9 mouse cellular contexts compared by ENCODE assay signal in the genomic region with DNA sequence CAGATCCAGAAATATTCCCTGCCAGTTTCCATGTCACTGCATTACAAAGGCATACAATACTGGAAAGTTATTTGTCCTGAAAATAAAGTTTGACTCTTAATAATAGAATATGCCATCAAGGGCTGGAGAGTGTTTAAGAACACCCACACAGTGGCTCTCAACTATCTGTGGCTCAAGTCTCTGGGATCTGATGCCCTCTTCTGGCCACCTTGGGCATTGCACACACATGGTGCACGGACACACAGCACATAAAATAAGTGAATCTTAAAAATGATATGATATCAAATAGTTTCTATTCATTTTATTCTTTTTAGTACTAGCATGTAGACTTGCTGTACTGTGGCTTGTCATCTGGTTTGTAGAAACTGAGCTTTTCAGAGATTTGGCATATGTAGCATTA.
DNase-seq lines count a peak whose midpoint lies in the region; ATAC-seq and TF ChIP-seq lines count a peak whose summit lies in the region.
"Had no signal": no experiment of that assay in that cellular context is flagged by ENCODE, and none has a peak within 500 bp of the region (broad histone marks: within the 10 kb centered on the region; RNA-seq: fewer than 3 reads in every experiment).

No protein-coding gene starts in this region.

- no peak overlapping the region for H3K4me2 ChIP-seq in forebrain, postnatal 0 days (ENCODE audit: low read depth)
- H3K4me2 ChIP-seq in midbrain, postnatal 0 days (ENCODE audit: low read depth, low read length, poor library complexity, severe bottlenecking) = no peak overlapping the region
- H3K4me2 ChIP-seq: neural tube, embryonic 13.5 days had no signal

- intact Hi-C loops in left cerebral cortex, postnatal 25 days (cut with DNase I) = no loop called here

- no peaks in the 10 kb centered on the region for H3K9me3 ChIP-seq in forebrain, postnatal 0 days (ENCODE audit: low read length)
- no peaks in the 10 kb centered on the region for H3K9me3 ChIP-seq in forebrain, embryonic 10.5 days
- H3K9me3 ChIP-seq in midbrain, postnatal 0 days (ENCODE audit: low read length) = no peaks in the 10 kb centered on the region
- H3K9me3 ChIP-seq in midbrain, embryonic 10.5 days (replicated peaks) = no peaks in the 10 kb centered on the region
- H3K9me3 ChIP-seq: neural tube, embryonic 13.5 days had no signal

- peak; percentile 62 for TF ChIP-seq CTCF in forebrain, postnatal 0 days (IDR thresholded peaks at IDR 0.05; ENCODE audit: low read depth)
- peak; percentile 70 for TF ChIP-seq CTCF in midbrain, postnatal 0 days (IDR thresholded peaks at IDR 0.05)

- WGBS in forebrain, postnatal 0 days = 70% methylated on average over 1 of the region's 1 CpGs
- WGBS in forebrain, embryonic 10.5 days = 76% methylated on average over 1 of the region's 1 CpGs
- 68% methylated on average over 1 of the region's 1 CpGs for WGBS in midbrain, postnatal 0 days
- 78% methylated on average over 1 of the region's 1 CpGs for WGBS in midbrain, embryonic 10.5 days

- H3K27ac ChIP-seq in forebrain, postnatal 0 days (ENCODE audit: low read depth, low read length) = no peak overlapping the region
- H3K27ac ChIP-seq in forebrain, embryonic 10.5 days = no peak overlapping the region
- no peak overlapping the region for H3K27ac ChIP-seq in midbrain, postnatal 0 days (ENCODE audit: low read depth, low read length)
- no peak overlapping the region for H3K27ac ChIP-seq in midbrain, embryonic 10.5 days (replicated peaks)
- H3K27ac ChIP-seq: neural tube, embryonic 13.5 days had no signal

- ATAC-seq in forebrain, postnatal 0 days = no peak
- no peak for ATAC-seq in midbrain, postnatal 0 days (ENCODE audit: low FRiP score)

- H3K4me1 ChIP-seq in forebrain, postnatal 0 days (ENCODE audit: insufficient read depth) = no peaks in the 10 kb centered on the region
- peaks cover 17% of the 10 kb centered on the region for H3K4me1 ChIP-seq in forebrain, embryonic 10.5 days
- H3K4me1 ChIP-seq in midbrain, postnatal 0 days (ENCODE audit: insufficient read depth, low read length) = no peaks in the 10 kb centered on the region
- peaks cover 8% of the 10 kb centered on the region for H3K4me1 ChIP-seq in midbrain, embryonic 10.5 days
- H3K4me1 ChIP-seq: neural tube, embryonic 13.5 days had no signal

- no peak overlapping the region for H3K4me3 ChIP-seq in forebrain, postnatal 0 days (ENCODE audit: low read depth, low read length)
- H3K4me3 ChIP-seq in forebrain, embryonic 10.5 days = no peak overlapping the region
- no peak overlapping the region for H3K4me3 ChIP-seq in midbrain, postnatal 0 days (ENCODE audit: low read depth, low read length)
- no peak overlapping the region for H3K4me3 ChIP-seq in midbrain, embryonic 10.5 days
- H3K4me3 ChIP-seq: neural tube, embryonic 13.5 days had no signal

- DNase-seq in forebrain, postnatal 0 days = no peak
- DNase-seq in forebrain, embryonic 10.5 days (ENCODE audit: extremely low spot score, low spot score) = no peak
- peak; percentile 10 for DNase-seq in midbrain, postnatal 0 days (ENCODE audit: low spot score)
- DNase-seq in midbrain, embryonic 10.5 days (ENCODE audit: low spot score) = no peak
- peak; percentile 47 for DNase-seq in embryo, embryonic 10.5 days (ENCODE audit: low spot score)
- DNase-seq in mesoderm, embryonic 11.5 days (ENCODE audit: low read depth, low spot score) = peak; percentile 42
- no peak for DNase-seq in right cerebral cortex, adult 2 months (ENCODE audit: low spot score in 2 of 2)
- DNase-seq in left cerebral cortex, postnatal 25 days (ENCODE audit: low spot score in 2 of 2) = no peak

- H3K9ac ChIP-seq in forebrain, postnatal 0 days = no peak overlapping the region
- no peak overlapping the region for H3K9ac ChIP-seq in midbrain, postnatal 0 days (replicated peaks; ENCODE audit: low read length, poor library complexity, severe bottlenecking)
- H3K9ac ChIP-seq: neural tube, embryonic 13.5 days had no signal

- no peaks in the 10 kb centered on the region for H3K27me3 ChIP-seq in forebrain, postnatal 0 days (ENCODE audit: insufficient read depth, low read length)
- H3K27me3 ChIP-seq in forebrain, embryonic 10.5 days (ENCODE audit: poor library complexity, severe bottlenecking) = peaks cover 6% of the 10 kb centered on the region
- no peaks in the 10 kb centered on the region for H3K27me3 ChIP-seq in midbrain, postnatal 0 days (ENCODE audit: insufficient read depth, low read length)
- H3K27me3 ChIP-seq in midbrain, embryonic 10.5 days (ENCODE audit: low read depth, poor library complexity, severe bottlenecking) = peaks cover 5% of the 10 kb centered on the region; the same call in 1 of the 2 replicates

- no peaks in the 10 kb centered on the region for H3K36me3 ChIP-seq in forebrain, postnatal 0 days (ENCODE audit: insufficient read depth)
- no peaks in the 10 kb centered on the region for H3K36me3 ChIP-seq in forebrain, embryonic 10.5 days (replicated peaks)
- H3K36me3 ChIP-seq in midbrain, postnatal 0 days (ENCODE audit: insufficient read depth, low read length) = no peaks in the 10 kb centered on the region
- no peaks in the 10 kb centered on the region for H3K36me3 ChIP-seq in midbrain, embryonic 10.5 days
- H3K36me3 ChIP-seq: neural tube, embryonic 13.5 days had no signal

Comparison
In these comparisons a context has a peak if more than half of its experiments do, and no peak if none do; other contexts are left out.
1. DNase-seq: peak in midbrain, postnatal 0 days (single experiment), embryo, embryonic 10.5 days (single experiment) and mesoderm, embryonic 11.5 days (single experiment); none in forebrain, postnatal 0 days (single experiment), forebrain, embryonic 10.5 days (single experiment), midbrain, embryonic 10.5 days (single experiment), right cerebral cortex, adult 2 months (0 of 2) and left cerebral cortex, postnatal 25 days (0 of 2).